Mouse (Mus musculus): ENCODE results near the gene Prnd.
A peak's percentile ranks its signal among the peaks of the same experiment; 100 is the strongest.

- TF ChIP-seq CTCF (IDR thresholded peaks at IDR 0.05) (peak; percentile 81), EP300 (IDR thresholded peaks at IDR 0.05) (no peak)
These were observed 679 bp upstream of the Prnd start for GRCm38 (mm10) chr2:131949767-131950597.

Data from lung, postnatal 0 days (tissue).